Mouse (Mus musculus): ENCODE data around the gene Ehbp1. TPM values are rescaled to one million over a fixed set of nuclear protein-coding genes. Genes with fewer than 3 reads are reported as not detected.

The Ehbp1 gene
- total RNA-seq, 2 experiments from 2014 or later, result 33.8 to 34.0 TPM

GRCm38 (mm10) chr11:21985118-21985517, 357.0 kb downstream of the Ehbp1 start:
- no peak for DNase-seq (ENCODE audit: low spot score in 2 of 2)

GRCm38 (mm10) chr11:21974005-21974531, 368.0 kb downstream of the Ehbp1 start:
- DNase-seq (ENCODE audit: low spot score in 2 of 2), result no peak

- no peak for DNase-seq (ENCODE audit: low spot score in 2 of 2)
These were observed 368.5 kb downstream of the Ehbp1 start for GRCm38 (mm10) chr11:21973597-21973996.

GRCm38 (mm10) chr11:21968922-21969321, 373.2 kb downstream of the Ehbp1 start:
- no peak for DNase-seq (ENCODE audit: low spot score in 2 of 2)

Other genes starting within 250 kb of the Ehbp1 start
- 1 to 10 TPM; 5.2 to 5.8 TPM for gene Tmem17, start 169.8 kb upstream of the Ehbp1 start, total RNA-seq (2021)